Mouse (Mus musculus): Measurements from ENCODE around the gene Chadl. TPM values are rescaled to one million over a fixed set of nuclear protein-coding genes. Genes with fewer than 3 reads are reported as not detected.
A peak's percentile ranks its signal among the peaks of the same experiment; 100 is the strongest.
"Not testable (repeated sequence)": the region's sequence is repeated elsewhere in the genome, so short reads cannot be mapped to it uniquely, and the experiment has no call there.

Gene Chadl
- total RNA-seq, 2 experiments from 2014 or later, result 1.5 to 2.1 TPM

DNA sequence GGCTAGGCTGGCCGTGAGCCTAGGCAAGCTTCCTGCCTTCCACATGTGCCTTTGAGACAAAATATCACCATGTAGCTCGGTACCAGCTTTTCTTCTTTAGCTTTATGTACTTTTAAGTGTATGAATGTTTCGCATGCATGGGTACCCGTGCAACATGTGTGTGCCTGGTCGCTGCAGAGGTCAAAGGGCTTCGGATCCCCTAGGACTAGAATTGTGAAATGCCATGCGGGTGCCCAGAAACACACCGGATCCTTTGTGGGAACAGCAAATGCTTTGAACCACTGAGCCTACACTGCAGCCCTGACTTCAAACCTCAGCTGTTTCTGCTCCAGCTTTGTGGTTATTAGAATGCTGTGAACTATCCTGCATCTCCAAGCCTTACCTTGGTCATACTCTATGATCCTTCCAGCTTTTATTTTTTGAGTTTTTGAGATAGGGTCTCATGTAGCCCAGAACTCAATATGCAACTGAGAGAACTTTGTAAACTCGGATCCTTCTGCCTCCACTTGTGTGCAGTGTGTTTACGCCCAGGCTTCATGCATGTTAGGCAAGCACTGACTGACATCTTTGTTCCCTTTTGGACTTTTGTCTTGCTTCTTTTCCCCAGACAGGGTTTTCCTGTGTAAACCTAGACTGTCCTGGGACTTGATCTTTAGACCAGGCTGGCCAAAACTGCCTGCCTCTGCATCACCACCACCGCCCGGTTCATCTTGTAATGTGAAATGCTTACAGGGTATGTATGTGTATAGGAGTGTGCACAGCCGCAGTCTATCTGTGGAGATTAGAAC lies 5.4 kb upstream of the Chadl start:
- intact Hi-C loops (cut with DNase I), result no loop called here
- DNase-seq, result no peak

- DNase-seq; intact Hi-C loops (cut with DNase I): not testable (repeated sequence)
These were observed 4.3 kb upstream of the Chadl start for GRCm38 (mm10) chr15:81701350-81701749.

GRCm38 (mm10) chr15:81700601-81701000 lies 3.5 kb upstream of the Chadl start:
- intact Hi-C loops (cut with DNase I), result no loop called here
- DNase-seq, result no peak

GRCm38 (mm10) chr15:81700161-81700560 lies 3.1 kb upstream of the Chadl start:
- intact Hi-C loops (cut with DNase I), result no loop called here
- no peak for DNase-seq

DNA sequence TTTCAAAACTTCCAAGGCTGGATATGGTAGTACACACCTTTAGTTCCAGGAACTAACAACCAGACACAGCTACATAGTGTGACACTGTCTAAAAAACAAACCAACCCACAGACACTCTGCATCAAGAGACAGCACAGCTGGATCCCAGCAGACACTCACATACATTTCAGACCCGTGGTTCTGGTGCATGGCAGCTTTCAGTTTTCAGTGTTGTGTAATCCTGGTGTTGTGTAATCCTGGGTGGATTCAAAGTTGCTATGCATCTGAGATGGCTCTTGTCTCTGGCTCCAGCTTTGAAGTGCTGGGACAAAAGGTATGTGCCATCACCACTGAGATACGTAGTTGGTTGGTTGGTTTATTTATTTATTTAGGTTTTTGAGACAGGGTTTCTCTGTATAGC lies 1.4 kb upstream of the Chadl start:
- DNase-seq, result no peak
- intact Hi-C loops (cut with DNase I), result no loop called here

- intact Hi-C loops (cut with DNase I), result no loop called here
- peak; percentile 13 to 42 for DNase-seq
These were observed 760 bp upstream of the Chadl start for GRCm38 (mm10) chr15:81697847-81698246.

DNA sequence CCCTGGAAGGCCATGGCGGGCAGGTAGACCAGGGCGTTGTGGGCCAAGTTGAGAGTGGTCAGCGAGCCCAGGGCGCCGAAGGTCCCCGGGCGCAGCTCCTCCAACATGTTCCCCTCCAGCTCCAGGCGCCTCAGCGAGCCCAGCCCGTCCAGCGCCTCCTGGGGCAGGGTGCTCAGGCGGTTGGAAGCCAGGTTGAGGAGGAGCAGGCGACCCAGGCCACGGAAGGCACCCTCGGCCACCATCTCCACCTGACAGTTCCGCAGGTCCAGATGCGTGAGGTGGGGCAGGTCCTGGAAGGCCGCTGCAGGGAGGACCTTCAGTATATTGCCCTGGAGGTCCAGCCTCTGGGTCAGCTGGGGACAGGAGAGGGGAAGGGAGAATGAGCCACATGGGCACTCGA lies 2.2 kb downstream of the Chadl start:
- no peak for DNase-seq
- intact Hi-C loops (cut with DNase I), result no loop called here

- peak; percentile 84 to 88 for DNase-seq
- intact Hi-C loops (cut with DNase I), result no loop called here
These were observed 2.9 kb downstream of the Chadl start for GRCm38 (mm10) chr15:81693967-81694881.

GRCm38 (mm10) chr15:81693366-81693966 lies 3.6 kb downstream of the Chadl start:
- no peak for DNase-seq
- intact Hi-C loops (cut with DNase I), result no loop called here

- intact Hi-C loops (cut with DNase I), result no loop called here
- no peak for DNase-seq
These were observed 16.7 kb downstream of the Chadl start for GRCm38 (mm10) chr15:81680301-81680805.

DNA sequence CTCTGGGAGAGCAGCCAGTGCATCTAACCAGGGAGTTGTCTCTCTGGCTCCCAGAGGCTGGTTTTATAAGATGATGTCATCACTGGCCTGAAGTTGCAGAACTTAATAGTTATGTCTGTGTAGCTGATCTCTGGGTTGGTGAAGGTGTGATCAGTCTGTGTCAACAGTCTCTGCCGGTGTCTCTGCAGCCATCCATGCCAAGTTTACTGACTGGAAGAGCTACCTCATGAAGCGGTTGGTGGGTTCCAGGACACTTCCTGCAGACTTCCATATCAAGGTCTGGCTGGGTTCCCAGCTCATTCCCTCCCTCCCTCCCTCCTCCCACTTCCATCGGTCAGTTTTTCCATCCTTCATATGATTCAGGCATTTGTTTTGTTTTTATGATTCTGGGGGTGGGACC lies 20.4 kb downstream of the Chadl start:
- intact Hi-C loops (cut with DNase I), result no loop called here
- DNase-seq, result no peak

GRCm38 (mm10) chr15:81670231-81670640 lies 26.9 kb downstream of the Chadl start:
- intact Hi-C loops (cut with DNase I), result no loop called here
- peak in 1 of 2 experiments; percentile 32 for DNase-seq

- no peak for DNase-seq
- intact Hi-C loops (cut with DNase I), result no loop called here
These were observed 30.1 kb downstream of the Chadl start for GRCm38 (mm10) chr15:81666957-81667356.

DNA sequence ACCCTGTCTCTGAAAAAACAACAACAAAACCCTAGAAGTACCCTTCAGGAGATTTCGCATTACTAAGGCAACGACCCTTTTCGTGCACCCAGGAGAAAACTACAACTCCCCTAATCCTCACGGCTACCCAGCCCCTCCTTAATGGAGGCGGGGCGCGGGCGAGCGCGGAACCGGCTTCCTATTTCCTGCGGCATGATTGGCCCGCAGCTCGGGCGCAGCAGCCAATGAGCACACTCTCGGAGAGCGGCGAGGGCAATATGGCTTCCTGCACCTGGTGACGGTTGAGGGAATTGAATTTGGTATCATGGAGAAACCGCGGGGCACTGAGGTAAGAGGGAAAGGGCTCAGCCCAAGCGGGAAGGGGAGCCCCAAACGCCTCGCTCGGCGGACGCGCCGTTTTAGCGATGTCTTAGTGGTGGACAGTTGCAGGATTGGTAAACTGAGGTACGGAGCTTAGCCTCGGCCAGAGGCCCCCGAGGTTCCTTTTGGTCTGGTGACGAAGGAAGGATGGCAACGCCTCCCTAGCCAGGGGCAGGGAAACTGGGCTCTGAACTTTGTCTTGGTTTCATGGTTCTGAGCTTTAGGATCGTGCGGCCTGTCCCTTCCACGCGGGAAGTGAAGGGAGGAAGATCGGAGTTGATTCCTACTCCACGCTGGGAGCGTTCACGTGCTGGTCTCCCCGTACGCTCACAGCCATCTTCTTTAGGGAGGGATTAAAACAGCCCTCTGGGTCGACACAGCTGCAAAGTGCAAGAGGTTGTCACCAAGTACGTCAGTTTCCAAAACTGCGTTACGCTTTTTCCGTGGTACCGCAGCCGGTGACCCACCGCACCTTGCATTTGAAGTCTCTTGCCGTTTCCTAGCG lies 33.2 kb downstream of the Chadl start, which contains the start of gene L3mbtl2:
TSS of gene L3mbtl2 (plus strand) at position 193 of the 865 bp plus-strand sequence.
- peak; percentile 88 for DNase-seq
- intact Hi-C loops (cut with DNase I), result no loop called here

DNA sequence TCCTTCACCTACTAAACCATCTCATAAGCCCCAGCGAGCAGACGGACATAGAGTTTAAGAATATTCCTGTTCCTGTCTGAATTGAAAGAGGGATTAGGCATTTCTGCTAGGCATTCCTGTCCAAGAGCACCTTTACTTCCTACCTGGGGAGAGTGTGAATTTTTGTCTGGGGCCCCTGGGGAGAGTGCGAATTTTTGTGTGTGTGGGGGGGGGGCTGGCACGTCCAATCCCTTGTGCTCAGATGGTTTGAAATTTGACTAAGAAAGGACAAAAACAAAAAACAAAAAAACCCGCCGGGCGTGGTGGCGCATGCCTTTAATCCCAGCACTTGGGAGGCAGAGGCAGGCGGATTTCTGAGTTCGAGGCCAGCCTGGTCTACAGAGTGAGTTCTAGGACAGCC lies 33.8 kb downstream of the Chadl start:
- DNase-seq, result no peak
- intact Hi-C loops (cut with DNase I), result no loop called here

GRCm38 (mm10) chr15:81661701-81662100 lies 35.4 kb downstream of the Chadl start:
- intact Hi-C loops (cut with DNase I), result no loop called here
- no peak for DNase-seq

GRCm38 (mm10) chr15:81650636-81651035 lies 46.5 kb downstream of the Chadl start:
- DNase-seq, result no peak
- intact Hi-C loops (cut with DNase I), result no loop called here

DNA sequence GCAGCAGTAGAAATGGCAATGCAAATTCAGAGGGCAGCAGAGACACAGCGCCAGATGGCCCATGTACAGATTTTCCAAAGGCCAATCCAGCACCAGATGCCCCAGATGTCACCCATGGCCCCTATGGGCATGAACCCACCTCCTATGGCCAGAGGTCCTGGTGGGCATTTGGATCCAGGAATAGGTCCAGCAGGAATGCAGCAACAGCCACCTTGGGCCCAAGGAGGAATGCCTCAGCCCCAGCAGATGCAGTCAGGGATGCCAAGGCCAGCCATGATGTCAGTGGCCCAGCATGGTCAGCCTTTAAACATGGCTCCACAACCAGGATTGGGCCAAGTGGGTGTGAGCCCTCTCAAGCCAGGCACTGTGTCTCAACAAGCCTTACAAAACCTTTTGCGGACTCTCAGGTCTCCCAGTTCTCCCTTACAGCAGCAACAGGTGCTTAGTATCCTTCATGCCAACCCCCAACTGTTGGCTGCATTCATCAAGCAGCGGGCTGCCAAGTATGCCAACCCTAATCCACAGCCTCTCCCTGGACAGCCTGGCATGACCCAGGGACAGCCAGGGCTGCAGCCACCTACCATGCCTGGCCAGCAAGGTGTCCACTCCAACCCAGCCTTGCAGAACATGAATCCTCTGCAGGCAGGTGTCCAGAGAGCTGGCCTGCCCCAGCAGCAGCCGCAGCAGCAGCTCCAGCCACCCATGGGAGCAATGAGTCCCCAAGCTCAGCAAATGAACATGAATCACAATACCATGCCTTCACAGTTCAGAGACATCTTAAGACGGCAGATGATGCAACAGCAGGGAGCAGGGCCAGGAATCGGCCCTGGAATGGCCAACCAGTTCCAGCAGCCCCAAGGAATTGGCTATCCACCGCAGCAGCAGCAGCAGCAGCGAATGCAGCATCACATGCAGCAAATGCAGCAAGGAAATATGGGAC lies 47.3 kb downstream of the Chadl start:
- intact Hi-C loops (cut with DNase I), result no loop called here
- DNase-seq, result peak; percentile 23 to 28

All from heart, postnatal 36 days (tissue).